Mouse (Mus musculus) heart, postnatal 36 days (tissue): ENCODE measurements around the gene Olfr1247. TPM values are rescaled to one million over a fixed set of nuclear protein-coding genes. Genes with fewer than 3 reads are reported as not detected.
"Not testable (repeated sequence)": the region's sequence is repeated elsewhere in the genome, so short reads cannot be mapped to it uniquely, and the experiment has no call there.

ENCODE experiments used
- DNase-seq, 2 experiments: peaks; one replicate each; pipeline ENCODE4 v3.0.0; 2021 to 2022
- intact Hi-C: fragments of 180-260 bp; cut with DNase I; formaldehyde crosslinking; loops from one replicate; pipeline ENCODE4 v1.15.1; 2025
- total RNA-seq, 2 experiments: library from RNA; stranded (reverse); gene quantifications; 2 replicates each; pipeline ENCODE4 v1.2.3; 2021

Gene Olfr1247
- total RNA-seq = under 1 TPM in 1 of 2 experiments, not detected in 1; 0.03 TPM

DNA sequence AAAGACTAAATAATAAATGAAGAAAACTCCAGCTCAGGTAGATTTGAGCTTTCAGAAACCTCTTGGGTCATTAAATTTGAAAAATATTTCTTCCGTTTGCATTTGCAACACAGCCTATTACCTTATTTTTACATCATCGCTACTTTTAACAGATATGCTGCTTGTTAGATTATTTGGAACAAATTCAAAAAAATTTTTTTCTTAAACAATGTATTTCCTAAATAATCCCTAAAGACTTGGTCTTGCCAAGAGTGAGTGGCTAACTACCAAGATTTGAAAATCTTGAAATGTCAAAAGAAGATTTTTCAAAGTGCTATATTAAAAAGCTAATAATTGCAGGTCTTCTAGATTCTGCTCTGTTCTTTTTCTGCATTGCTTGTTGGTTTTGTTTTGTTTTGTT, at the start of gene Olfr1247:
TSS of gene Olfr1247 (minus strand) at position 101 of the 400 bp plus-strand sequence.
- intact Hi-C loops = no loop called here

GRCm38 (mm10) chr2:89661367-89661766, 47.4 kb upstream of the Olfr1247 start, which contains the start of gene Olfr1250:
TSS of gene Olfr1250 (minus strand) at chr2:89661467.
- intact Hi-C loops = no loop called here

More for the DNA sequence above, at the start of gene Olfr1247:
- DNase-seq = no peak

DNA sequence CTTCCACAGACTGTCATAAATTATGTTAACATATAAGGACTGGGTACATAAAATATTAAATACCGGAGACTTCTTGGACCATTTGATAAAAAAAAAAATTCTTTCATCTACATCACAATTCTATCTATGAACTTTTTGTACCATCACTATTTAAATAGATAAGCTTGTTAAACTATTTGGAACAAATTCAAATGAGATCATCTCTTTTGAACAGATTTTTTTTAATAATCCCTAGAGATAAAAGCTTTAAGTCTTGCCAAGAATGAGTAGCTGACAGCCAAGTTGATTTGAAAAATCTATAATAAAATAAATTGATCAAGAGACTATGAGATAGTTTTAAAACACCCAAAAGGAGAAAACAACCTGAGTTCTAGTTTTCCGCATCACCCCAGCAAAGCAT, 21.0 kb upstream of the Olfr1247 start, which contains the start of gene Olfr1249:
TSS of gene Olfr1249 (minus strand) at position 101 of the 400 bp plus-strand sequence.
- intact Hi-C loops = no loop called here
- DNase-seq = no peak

More at GRCm38 (mm10) chr2:89661367-89661766, 47.4 kb upstream of the Olfr1247 start, which contains the start of gene Olfr1250:
- DNase-seq = no peak

- intact Hi-C loops, DNase-seq: not testable (repeated sequence)
Observed at GRCm38 (mm10) chr2:89618145-89618544, 4.2 kb upstream of the Olfr1247 start, which contains the start of gene Olfr1248. TSS of gene Olfr1248 (minus strand) at chr2:89618245.

DNA sequence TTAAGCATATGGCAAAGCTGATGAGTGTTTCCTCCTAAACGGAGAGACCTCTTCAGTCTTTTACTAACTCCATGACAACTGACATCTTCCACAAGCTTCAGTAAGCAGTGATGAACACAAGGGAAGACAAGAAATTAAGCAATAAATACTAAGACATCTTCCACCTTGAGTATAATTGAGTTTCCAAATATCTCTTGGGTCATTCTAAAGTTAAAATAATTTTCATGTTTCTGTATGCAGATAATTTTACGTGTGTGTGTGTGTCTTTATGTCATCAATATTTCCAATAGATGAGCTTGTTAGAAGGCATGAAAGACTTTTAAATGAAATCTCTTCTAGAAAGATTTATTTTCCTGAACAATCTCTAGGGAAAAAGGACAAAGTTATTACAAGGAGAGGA, 20.9 kb downstream of the Olfr1247 start, which contains the start of gene Olfr1246:
TSS of gene Olfr1246 (minus strand) at position 101 of the 400 bp plus-strand sequence.
- intact Hi-C loops = no loop called here
- no peak for DNase-seq

- DNase-seq = no peak
- intact Hi-C loops = no loop called here
Observed at GRCm38 (mm10) chr2:89578347-89578746, 35.6 kb downstream of the Olfr1247 start, which contains the start of gene Olfr1245. TSS of gene Olfr1245 (minus strand) at chr2:89578447.

DNA sequence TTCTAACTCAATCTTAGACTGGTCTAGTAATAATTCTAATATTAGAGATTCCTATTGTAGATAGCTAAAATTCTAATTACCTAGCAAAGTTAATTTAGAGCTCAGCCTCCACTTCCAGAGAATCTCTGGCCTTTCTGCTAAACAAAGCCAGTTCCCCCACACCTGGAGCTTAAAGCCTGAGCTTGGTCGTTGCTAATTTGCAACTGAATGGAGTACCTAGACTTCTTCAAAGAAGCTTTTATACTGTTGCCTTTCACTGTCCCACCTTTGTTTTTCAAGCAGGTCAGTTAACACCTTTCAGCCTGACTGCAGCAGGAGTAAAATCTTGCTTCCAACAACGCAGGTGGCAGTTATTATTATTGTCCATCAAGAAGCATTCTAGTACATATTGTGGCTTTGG, 51.2 kb downstream of the Olfr1247 start:
- intact Hi-C loops, DNase-seq: not testable (repeated sequence)

Other genes starting within 250 kb of the Olfr1247 start
- not detected for gene Olfr1234, start 249.3 kb downstream of the Olfr1247 start, total RNA-seq
- gene Olfr1238, start 204.5 kb downstream of the Olfr1247 start, total RNA-seq = not detected
- gene Olfr1239, start 193.7 kb downstream of the Olfr1247 start, total RNA-seq = not detected
- not detected for gene Olfr1240, start 171.1 kb downstream of the Olfr1247 start, total RNA-seq
- gene Olfr1241, start 127.0 kb downstream of the Olfr1247 start, total RNA-seq = not detected
- gene Olfr1242, start 115.8 kb downstream of the Olfr1247 start, total RNA-seq = not detected
- gene Olfr1243, start 82.6 kb downstream of the Olfr1247 start, total RNA-seq = not detected
- gene Olfr1245, start 35.7 kb downstream of the Olfr1247 start, total RNA-seq = not detected
- gene Olfr1246, start 21.0 kb downstream of the Olfr1247 start, total RNA-seq = not detected
- not detected for gene Olfr1248, start 4.1 kb upstream of the Olfr1247 start, total RNA-seq
- not detected for gene Olfr1249, start 20.9 kb upstream of the Olfr1247 start, total RNA-seq
- not detected for gene Olfr1250, start 47.3 kb upstream of the Olfr1247 start, total RNA-seq
- not detected for gene Olfr1251, start 57.8 kb upstream of the Olfr1247 start, total RNA-seq
- gene Olfr1252, start 110.9 kb upstream of the Olfr1247 start, total RNA-seq = not detected
- not detected for gene Olfr1253, start 143.0 kb upstream of the Olfr1247 start, total RNA-seq
- not detected for gene Olfr1254, start 179.5 kb upstream of the Olfr1247 start, total RNA-seq
- gene Olfr1255, start 197.9 kb upstream of the Olfr1247 start, total RNA-seq = not detected
- gene Olfr1256, start 227.4 kb upstream of the Olfr1247 start, total RNA-seq = not detected
- gene Olfr48, start 234.1 kb upstream of the Olfr1247 start, total RNA-seq = not detected